Mouse (Mus musculus) left cerebral cortex, postnatal 10 days (tissue): ENCODE results near the gene Tax1bp3. TPM values are rescaled to one million over a fixed set of nuclear protein-coding genes. Genes with fewer than 3 reads are reported as not detected.
A peak's percentile ranks its signal among the peaks of the same experiment; 100 is the strongest.

Experiments
- DNase-seq, 2 experiments: peaks; one replicate each; pipeline ENCODE4 v3.0.0; 2021 to 2022; ENCODE audit warnings: low spot score in 2 of 2, mixed read lengths in 1 of 2; ENCODE audit errors: extremely low spot score in 1 of 2
- intact Hi-C: fragments of 180-260 bp; cut with DNase I; formaldehyde crosslinking; loops from one replicate; pipeline ENCODE4 v1.15.1; 2025
- total RNA-seq, 2 experiments: library from RNA; stranded (reverse); gene quantifications; 2 replicates each; pipeline ENCODE4 v1.2.3; 2021

The Tax1bp3 gene
- total RNA-seq, 2 experiments from 2014 or later: 18.2 to 20.2 TPM

DNA sequence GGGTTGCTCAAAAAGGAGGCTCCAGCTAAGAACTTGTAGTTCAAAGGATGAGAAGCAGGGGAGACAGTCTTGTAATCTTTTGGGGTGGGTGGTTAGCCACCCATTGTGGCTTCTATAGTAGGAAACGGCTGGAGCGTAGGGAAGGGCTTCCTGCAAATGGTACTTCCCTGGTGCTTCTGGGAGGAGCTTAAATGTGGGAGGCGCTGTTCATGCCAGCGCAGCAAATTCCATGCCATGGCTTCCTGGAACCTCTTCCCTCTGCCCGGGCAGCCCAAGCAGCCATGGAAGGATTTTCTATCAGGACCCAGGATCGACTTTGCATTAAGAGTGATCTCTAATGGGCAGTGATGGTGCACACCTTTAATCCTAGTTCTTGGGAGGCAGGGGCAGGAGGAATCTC, 8.3 kb upstream of the Tax1bp3 start:
- intact Hi-C loops: no loop called here
- no peak for DNase-seq

GRCm38 (mm10) chr11:73169231-73169630, 7.7 kb upstream of the Tax1bp3 start:
- intact Hi-C loops: no loop called here
- peak in 1 of 2 experiments; percentile 69 for DNase-seq

DNA sequence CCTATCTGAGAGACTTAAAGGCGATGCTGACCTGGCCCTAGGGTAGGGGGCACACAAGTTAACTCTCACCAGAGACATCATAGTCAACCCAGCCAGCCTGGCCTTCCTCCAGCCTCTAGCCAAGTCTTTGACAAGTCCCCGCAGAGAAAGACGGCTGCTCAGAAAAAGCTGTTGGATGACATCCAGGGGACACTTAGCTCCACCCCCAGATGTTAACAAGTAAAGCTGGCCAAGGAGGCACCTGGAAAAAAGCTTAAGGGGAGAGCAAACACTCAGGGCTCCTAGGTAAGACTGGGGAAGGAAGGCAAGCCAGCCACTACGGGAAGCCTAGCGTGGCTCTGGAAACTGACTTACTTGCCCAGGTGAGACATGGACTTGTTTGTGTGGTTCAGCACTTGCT, 4.7 kb upstream of the Tax1bp3 start:
- peak in 1 of 2 experiments; percentile 74 for DNase-seq
- intact Hi-C loops: no loop called here

DNA sequence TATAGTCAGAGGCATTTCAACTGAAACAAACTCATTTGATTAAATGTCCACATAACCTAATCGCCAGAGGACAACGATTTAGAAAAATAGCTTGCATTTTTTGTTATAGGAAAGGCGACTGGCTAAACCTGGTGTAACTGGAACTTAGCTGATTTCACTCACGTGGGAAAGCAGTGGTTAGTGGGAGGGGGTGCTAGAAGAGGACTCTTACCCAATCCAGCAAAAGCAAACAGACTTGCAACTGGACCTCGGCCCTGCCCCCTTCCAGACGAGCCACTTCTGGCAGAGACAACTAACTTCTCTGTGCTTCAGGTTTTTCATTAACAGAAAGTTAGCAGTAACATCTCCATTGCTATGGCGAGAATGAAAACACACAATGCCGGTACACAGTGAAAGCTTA, 1.3 kb upstream of the Tax1bp3 start:
- intact Hi-C loops: no loop called here
- no peak for DNase-seq

DNA sequence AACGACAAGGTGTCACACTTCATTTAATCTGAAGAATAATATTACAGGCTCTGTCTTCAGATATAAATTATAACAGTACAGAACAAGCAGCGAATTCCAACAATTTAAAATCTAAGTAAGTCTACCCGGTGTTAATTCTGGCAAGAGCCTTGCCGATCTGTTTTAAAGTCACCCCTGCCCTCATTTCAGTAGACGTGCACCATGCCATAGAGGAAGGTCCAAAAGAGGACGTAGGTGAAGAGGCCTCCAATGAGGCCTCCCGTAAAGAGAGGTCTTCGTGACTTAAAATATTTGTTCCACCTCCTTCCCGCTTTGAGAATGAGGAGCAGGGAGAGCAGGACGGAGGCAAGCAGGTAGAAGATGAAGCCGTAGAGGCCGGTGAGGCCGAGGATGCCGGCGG, 697 bp upstream of the Tax1bp3 start:
- intact Hi-C loops: no loop called here
- no peak for DNase-seq

GRCm38 (mm10) chr11:73177509-73177875, 609 bp downstream of the Tax1bp3 start:
- intact Hi-C loops: no loop called here
- peak in 1 of 2 experiments; percentile 92 for DNase-seq

DNA sequence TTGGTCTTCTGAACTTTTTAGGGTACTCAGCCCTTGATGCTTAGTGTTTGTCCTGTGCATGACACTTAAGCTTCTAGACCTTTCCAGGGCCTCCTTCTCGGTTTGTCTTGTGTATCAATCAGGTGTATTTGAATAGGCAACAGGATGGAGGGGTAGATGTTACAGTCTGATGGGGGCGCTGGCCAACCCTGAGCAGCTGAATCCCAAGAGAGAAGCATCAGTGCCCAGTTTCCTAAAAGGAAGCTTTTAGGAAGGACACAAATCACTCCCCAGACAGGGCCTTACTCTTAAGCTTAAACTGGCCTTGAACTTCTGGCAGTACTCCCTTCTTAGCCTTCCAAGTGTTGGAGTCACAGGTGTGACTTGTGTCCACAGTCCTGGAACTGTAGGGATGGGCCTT, 1.0 kb downstream of the Tax1bp3 start:
- intact Hi-C loops: no loop called here

DNA sequence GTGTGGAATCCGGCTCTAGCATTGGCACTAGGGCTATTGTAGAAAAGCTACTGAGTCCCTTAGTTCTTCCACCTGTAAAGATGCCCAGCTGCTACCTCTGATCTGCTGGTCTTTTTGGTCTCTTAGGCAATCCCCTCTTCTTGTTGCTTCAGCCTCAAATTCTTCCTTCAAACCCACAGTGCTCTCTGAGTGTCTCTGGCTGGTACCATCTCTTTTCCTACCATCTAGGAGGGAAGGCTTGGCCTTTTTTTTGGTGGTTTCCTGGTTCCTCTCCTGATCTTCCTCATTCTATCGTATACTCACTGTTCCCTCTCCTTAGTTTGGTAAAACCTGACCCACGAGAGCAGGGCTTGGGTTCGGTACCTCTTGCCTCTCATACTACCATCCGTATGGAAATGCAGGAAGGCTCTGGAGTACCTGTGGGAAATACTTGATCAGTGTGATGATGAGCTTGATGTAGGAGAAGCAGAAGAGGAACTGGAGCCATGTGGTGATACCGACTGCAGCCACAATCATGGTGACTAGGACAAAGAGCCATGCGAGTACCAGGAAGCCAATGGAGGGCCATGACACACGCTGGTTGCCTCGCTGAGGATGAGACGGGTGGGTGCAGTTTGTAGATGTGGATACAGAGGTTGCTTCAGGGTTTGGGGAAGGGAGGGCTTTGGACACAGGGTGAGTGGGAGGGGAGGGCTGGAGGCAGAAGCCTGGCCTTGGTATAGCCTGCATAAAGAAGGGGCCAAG, 9.2 kb downstream of the Tax1bp3 start:
- intact Hi-C loops: no loop called here
- DNase-seq: peak in 1 of 2 experiments; percentile 10

More for the DNA sequence above, 1.0 kb downstream of the Tax1bp3 start:
- no peak for DNase-seq

GRCm38 (mm10) chr11:73187231-73187630, 10.3 kb downstream of the Tax1bp3 start:
- intact Hi-C loops: no loop called here
- no peak for DNase-seq

GRCm38 (mm10) chr11:73193047-73193446, 16.2 kb downstream of the Tax1bp3 start:
- intact Hi-C loops: no loop called here
- DNase-seq: peak in 1 of 2 experiments; percentile 40

- intact Hi-C loops: no loop called here
- no peak for DNase-seq
Observed at GRCm38 (mm10) chr11:73194444-73194843, 17.6 kb downstream of the Tax1bp3 start.

DNA sequence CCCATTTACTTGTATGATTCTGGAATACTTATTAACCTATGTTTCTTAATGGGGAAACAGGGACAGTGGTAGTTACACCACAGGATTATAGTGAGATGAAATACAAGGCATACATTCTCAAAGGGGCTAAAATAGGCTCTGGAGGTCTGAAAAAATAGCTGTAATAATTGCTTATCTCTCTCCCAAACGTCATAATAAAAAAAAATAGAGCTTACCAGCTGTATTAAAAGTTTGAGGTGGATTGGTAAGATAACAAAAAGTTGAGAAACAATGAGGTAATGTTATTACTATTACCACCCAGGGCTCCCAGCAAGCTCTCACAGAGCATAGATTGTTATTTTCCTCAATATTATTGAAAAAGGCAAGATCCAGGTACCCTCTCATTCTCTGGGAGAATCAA, 21.3 kb downstream of the Tax1bp3 start:
- DNase-seq: no peak
- intact Hi-C loops: no loop called here

GRCm38 (mm10) chr11:73198603-73199229, 21.8 kb downstream of the Tax1bp3 start, which contains the start of gene Ctns:
Gene Ctns (minus strand): TSS chr11:73199042.
- intact Hi-C loops: no loop called here
- DNase-seq: peak; percentile 87 to 88

DNA sequence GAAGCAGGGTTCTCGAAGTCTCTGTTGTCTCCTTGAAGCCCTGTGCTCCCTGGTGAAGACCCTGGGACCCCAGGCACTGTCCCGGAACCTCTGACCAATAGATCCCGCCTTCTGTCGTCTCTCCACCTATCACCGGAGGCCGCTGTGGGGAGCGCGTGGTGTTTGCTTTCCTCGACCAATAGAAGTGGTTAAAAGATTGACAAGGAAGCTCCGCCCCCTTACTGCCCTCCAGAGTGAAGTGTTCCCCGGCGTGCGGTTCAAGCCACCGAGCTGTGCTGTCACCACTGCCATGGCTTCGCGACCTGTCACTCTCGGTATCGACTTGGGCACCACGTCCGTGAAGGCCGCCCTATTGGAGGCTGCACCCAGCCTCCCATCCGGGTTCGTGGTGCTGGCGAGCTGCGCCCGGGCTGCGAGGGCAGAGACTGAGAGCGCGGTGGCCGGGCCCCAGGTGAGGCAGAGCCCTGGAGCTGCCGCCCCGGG, 22.4 kb downstream of the Tax1bp3 start, which contains the start of gene Shpk:
Gene Shpk, plus strand, starts transcription at position 231 of the 483 bp plus-strand sequence.
- intact Hi-C loops: no loop called here
- DNase-seq: peak; percentile 96

DNA sequence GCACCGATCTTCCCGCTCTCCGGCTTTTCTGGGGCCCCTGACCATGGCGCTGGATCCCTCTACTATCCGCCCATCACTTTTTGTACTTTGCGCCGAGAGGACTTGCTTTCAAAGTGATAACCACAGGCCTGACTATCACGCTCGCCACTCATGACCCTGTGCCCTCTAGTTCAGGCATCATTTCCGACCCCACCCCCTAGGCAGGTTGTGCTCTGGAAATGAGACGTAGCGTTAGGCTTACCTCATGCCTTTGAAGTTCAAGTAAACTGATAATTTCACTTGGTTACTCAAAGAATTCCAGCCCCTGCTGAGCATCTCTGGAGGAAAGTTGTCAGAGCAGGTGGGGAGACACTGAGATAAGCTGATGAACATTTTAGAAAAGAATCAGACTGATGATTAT, 23.0 kb downstream of the Tax1bp3 start:
- intact Hi-C loops: no loop called here
- no peak for DNase-seq

DNA sequence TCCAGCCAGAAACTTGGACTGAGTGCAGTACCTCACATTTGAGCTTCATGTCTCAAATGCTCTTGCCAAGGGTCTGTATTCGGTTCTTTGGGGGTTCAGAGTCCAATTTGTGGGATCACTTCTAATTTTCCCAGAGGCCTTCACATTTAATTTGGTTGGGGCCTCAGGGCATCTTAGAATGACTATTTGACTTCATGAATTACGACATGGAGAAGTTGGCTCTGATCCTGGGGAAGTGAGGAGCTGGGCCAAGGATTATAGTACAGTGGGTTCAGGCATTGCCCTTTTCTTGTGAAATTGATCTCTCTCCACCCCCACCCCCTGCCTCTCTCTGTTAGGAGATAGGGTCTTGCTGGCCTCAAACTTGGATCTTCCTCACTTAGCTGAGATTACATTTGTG, 24.1 kb downstream of the Tax1bp3 start:
- no peak for DNase-seq
- intact Hi-C loops: no loop called here

DNA sequence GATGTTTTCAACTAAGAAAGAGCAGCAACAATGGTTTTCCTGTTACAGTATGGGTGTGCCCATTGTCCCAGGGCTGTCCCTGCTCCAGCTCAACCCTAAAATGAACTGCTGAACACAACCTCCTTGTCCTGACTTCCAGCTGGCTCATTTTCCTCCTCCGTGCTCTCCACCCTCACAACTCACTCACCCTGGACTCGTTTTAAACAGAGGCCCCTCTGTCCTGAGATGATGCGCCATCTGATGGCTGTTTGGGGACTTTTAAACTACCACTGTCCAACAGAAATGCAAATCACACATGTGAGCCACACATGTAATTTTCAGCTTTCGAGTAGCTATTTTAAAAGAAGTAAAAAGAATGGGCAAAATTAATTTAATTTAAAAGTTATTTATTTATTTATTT, 24.7 kb downstream of the Tax1bp3 start:
- intact Hi-C loops: no loop called here
- no peak for DNase-seq

- no peak for DNase-seq
Observed at GRCm38 (mm10) chr11:73203895-73204294, 27.0 kb downstream of the Tax1bp3 start.

GRCm38 (mm10) chr11:73205194-73205593, 28.3 kb downstream of the Tax1bp3 start:
- DNase-seq: no peak
- intact Hi-C loops: no loop called here

More at GRCm38 (mm10) chr11:73203895-73204294, 27.0 kb downstream of the Tax1bp3 start:
- intact Hi-C loops: no loop called here

DNA sequence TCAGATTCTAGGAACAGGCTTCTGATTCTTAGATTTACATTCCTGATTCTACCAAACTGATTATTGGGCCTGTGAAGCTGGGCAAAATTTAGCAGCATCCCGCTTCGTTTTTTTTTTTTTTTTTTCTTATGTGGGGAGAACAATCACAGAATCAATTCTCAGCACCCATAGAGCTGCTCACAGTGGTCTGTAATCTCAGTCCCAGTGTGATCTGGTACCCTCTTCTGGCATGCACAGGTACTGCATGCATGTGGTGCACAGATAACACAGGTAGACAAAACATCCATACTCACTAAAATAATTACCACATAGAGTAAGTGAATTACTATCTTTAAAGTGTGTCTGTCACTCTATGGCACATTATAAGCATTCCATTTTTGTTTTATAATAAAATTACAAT, 30.7 kb downstream of the Tax1bp3 start:
- no peak for DNase-seq
- intact Hi-C loops: no loop called here
